Mouse (Mus musculus): ENCODE results near the gene Krt88. TPM values are rescaled to one million over a fixed set of nuclear protein-coding genes. Genes with fewer than 3 reads are reported as not detected.

Gene Krt88
- polyA plus RNA-seq, 1 experiment from 2014 or later = not detected

DNA sequence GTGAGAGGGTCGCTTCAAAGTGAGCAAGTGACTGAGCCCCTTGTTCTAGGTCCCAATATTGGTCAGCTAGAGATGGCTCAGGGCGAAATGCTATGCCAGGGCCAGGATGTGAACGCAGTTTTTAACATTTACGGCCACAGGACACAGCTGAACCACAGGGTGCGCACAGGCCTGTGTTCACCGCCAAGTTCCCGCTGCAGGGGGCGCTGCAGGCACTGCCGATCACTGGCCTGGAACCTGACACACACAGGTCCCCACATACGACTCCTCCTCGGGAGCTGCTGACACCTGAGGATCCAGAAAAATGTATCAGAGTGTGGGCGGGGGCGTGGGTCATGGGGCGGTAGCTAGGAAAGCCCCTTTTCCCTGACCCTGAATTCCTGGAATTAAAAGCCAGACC, 11.7 kb downstream of the Krt88 start:
- H3K9ac ChIP-seq (replicated peaks; ENCODE audit: low read length) = no peak overlapping the region
- ATAC-seq (ENCODE audit: low FRiP score, low TSS enrichment) = no peak
- no peaks in the 10 kb centered on the region for H3K27me3 ChIP-seq (ENCODE audit: control insufficient read depth, insufficient read depth, low read length)
- H3K27ac ChIP-seq (replicated peaks; ENCODE audit: low read depth, low read length) = no peak overlapping the region
- H3K4me2 ChIP-seq (ENCODE audit: low read length) = no peak overlapping the region
- DNase-seq = no peak
- 82% methylated on average over 14 of the region's 14 CpGs for WGBS
- no peaks in the 10 kb centered on the region for H3K36me3 ChIP-seq (ENCODE audit: control insufficient read depth, insufficient read depth, low read length)
- H3K9me3 ChIP-seq (ENCODE audit: control insufficient read depth, low read length) = no peaks in the 10 kb centered on the region
- 0 out of 2 replicates have a peak, but pooled peaks cover 4% of the 10 kb centered on the region for H3K4me1 ChIP-seq (ENCODE audit: control insufficient read depth, insufficient read depth, low read length)
- no peak overlapping the region for H3K4me3 ChIP-seq (replicated peaks; ENCODE audit: low read depth, low read length)

DNA sequence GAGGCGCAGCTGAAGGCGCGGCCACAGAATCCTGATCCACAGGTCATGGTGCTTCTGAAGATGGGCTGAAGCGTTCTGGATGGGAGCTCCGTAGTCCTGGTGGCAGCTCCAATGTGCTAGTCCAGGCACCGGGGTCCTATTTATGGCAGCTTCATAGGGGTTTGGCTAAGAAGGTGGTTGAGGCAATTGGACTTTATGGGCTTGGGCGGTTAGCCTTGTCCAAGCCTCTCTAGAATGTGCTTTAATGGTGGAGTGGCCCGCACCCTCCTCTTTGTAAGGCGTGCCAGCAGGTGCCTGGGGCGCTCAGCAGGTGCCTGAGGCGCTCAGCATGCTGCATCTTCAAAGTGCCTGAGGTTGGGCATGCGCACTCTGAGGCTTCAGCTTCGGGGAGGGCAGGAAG, 16.1 kb downstream of the Krt88 start, which contains the start of gene Krt81:
Krt81 (minus strand) TSS at position 101 of the 400 bp plus-strand sequence.
- WGBS = 82% methylated on average over 13 of the region's 13 CpGs
- ATAC-seq (ENCODE audit: low FRiP score, low TSS enrichment) = no peak
- DNase-seq = no peak

DNA sequence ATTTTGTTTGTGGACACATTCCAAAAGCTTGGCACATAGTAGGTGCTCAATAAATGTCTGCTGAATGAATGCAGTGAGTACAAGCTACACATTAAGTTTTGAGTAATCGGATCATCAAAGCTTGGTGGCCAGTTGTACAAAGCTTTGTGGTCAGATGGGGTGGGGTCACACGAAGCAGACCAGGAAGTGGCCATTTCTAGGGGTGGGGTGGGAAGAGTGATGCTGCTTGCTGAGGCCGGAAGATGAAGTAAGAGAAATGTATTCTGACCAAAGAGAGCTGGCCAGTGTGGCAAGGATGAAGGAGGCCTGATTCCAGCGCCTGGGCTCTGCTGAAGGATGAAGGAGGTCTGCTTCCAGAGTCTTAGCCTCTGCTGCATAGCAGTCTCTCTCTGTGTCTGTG, 21.5 kb downstream of the Krt88 start:
- Histone ChIP-seq H3K36me3 (ENCODE audit: control insufficient read depth, insufficient read depth, low read length) (no peaks in the 10 kb centered on the region), H3K4me2 (ENCODE audit: low read length) (no peak overlapping the region), H3K4me1 (ENCODE audit: control insufficient read depth, insufficient read depth, low read length) (no peaks in the 10 kb centered on the region), H3K9me3 (ENCODE audit: control insufficient read depth, low read length) (no peaks in the 10 kb centered on the region), H3K4me3 (replicated peaks; ENCODE audit: low read depth, low read length) (no peak overlapping the region), H3K27me3 (ENCODE audit: control insufficient read depth, insufficient read depth, low read length) (no peaks in the 10 kb centered on the region), H3K27ac (replicated peaks; ENCODE audit: low read depth, low read length) (no peak overlapping the region), H3K9ac (replicated peaks; ENCODE audit: low read length) (no peak overlapping the region)
- ATAC-seq (ENCODE audit: low FRiP score, low TSS enrichment) = no peak
- WGBS = 89% methylated on average over 4 of the region's 4 CpGs
- no peak for DNase-seq

More for the DNA sequence above, 16.1 kb downstream of the Krt88 start, which contains the start of gene Krt81:
- Histone ChIP-seq H3K4me3 (replicated peaks; ENCODE audit: low read depth, low read length) (no peak within 1 kb of the TSS), H3K27ac (replicated peaks; ENCODE audit: low read depth, low read length) (no peak within 1 kb of the TSS), H3K36me3 (ENCODE audit: control insufficient read depth, insufficient read depth, low read length) (no peaks in the 10 kb centered on the region), H3K9me3 (ENCODE audit: control insufficient read depth, low read length) (no peaks in the 10 kb centered on the region), H3K4me1 (ENCODE audit: control insufficient read depth, insufficient read depth, low read length) (0 out of 2 replicates have a peak, but pooled peaks cover 4% of the 10 kb centered on the region), H3K9ac (replicated peaks; ENCODE audit: low read length) (no peak within 1 kb of the TSS), H3K4me2 (ENCODE audit: low read length) (no peak within 1 kb of the TSS), H3K27me3 (ENCODE audit: control insufficient read depth, insufficient read depth, low read length) (no peaks in the 10 kb centered on the region)

DNA sequence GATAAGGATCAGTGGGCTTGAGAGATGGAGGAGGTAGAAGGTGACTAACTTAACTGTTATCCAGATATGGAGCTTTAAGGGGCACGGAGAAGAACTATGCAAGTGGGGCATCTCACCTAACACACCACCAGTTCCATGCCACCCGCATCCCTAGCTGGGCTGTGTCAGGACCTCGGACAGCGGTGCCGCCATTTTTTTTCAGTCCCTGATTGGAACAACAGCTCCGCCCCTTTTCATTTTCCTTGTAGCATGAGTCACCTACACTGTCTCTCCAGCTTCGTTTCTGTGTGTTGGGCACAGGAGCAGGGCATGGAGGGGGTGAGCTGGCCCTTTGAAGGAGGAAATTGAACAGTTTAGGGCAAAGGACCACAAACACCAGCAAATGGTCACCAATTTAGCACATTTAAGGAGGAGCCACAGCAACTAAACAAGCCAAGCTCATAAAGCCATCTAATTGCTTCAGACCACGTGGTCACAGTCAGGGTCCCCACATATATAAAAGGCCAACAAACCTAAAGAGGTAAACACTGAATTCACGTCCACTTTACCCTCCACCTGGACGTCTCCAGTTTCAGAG, 25.5 kb downstream of the Krt88 start, which contains the start of gene Krt86:
Krt86 (plus strand) TSS at position 527 of the 577 bp plus-strand sequence.
- ATAC-seq (ENCODE audit: low FRiP score, low TSS enrichment) (no peak), DNase-seq (no peak)
- Histone ChIP-seq H3K27me3 (ENCODE audit: control insufficient read depth, insufficient read depth, low read length) (no peaks in the 10 kb centered on the region), H3K9me3 (ENCODE audit: control insufficient read depth, low read length) (no peaks in the 10 kb centered on the region), H3K9ac (replicated peaks; ENCODE audit: low read length) (no peak within 1 kb of the TSS), H3K4me1 (ENCODE audit: control insufficient read depth, insufficient read depth, low read length) (no peaks in the 10 kb centered on the region), H3K4me3 (replicated peaks; ENCODE audit: low read depth, low read length) (no peak within 1 kb of the TSS), H3K27ac (replicated peaks; ENCODE audit: low read depth, low read length) (no peak within 1 kb of the TSS), H3K36me3 (ENCODE audit: control insufficient read depth, insufficient read depth, low read length) (no peaks in the 10 kb centered on the region), H3K4me2 (ENCODE audit: low read length) (no peak within 1 kb of the TSS)
- 39% methylated on average over 10 of the region's 10 CpGs for WGBS

DNA sequence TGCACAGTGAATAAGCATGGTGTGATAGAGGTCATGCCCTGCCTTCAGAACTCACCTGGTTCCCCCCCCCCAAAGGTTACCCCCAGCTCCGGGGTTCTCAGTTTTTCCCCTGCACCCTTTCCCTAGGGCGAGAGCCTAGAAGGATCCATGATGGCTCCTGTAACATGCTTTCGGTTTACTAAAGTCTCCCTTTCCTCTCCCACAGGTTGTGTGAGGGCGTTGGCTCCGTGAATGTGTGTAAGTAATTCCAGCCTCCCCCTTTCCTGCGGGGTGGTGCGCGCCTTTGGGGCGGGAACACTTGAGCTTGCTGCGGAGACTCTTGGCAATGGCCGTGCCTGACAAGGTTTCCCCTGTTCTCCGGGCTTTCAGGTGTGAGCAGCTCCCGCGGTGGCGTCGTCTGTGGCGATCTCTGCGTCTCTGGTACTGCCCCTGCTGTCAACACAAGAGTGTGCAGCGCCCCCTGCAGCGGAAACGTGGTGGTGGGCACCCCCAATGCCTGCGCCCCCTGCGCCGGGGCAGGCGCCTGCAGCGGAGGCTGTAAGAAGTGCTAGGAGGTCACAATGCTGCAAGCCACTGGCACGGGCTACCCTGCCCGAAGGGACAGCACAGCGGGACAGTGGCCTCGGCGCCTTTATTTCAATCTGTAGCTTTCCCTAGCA, 31.6 kb downstream of the Krt88 start:
- Histone ChIP-seq H3K9ac (replicated peaks; ENCODE audit: low read length) (peak overlapping the region; percentile 37; the same call in 1 of the 2 replicates), H3K4me1 (ENCODE audit: control insufficient read depth, insufficient read depth, low read length) (peaks cover 12% of the 10 kb centered on the region), H3K9me3 (ENCODE audit: control insufficient read depth, low read length) (no peaks in the 10 kb centered on the region), H3K27ac (replicated peaks; ENCODE audit: low read depth, low read length) (no peak overlapping the region), H3K27me3 (ENCODE audit: control insufficient read depth, insufficient read depth, low read length) (no peaks in the 10 kb centered on the region; the same call in 1 of the 2 replicates), H3K36me3 (ENCODE audit: control insufficient read depth, insufficient read depth, low read length) (no peaks in the 10 kb centered on the region), H3K4me2 (ENCODE audit: low read length) (peak overlapping the region; percentile 68), H3K4me3 (replicated peaks; ENCODE audit: low read depth, low read length) (peak overlapping the region; percentile 26)
- 10% methylated on average over 31 of the region's 31 CpGs for WGBS
- ATAC-seq (ENCODE audit: low FRiP score, low TSS enrichment) (no peak), DNase-seq (peak; percentile 73)

DNA sequence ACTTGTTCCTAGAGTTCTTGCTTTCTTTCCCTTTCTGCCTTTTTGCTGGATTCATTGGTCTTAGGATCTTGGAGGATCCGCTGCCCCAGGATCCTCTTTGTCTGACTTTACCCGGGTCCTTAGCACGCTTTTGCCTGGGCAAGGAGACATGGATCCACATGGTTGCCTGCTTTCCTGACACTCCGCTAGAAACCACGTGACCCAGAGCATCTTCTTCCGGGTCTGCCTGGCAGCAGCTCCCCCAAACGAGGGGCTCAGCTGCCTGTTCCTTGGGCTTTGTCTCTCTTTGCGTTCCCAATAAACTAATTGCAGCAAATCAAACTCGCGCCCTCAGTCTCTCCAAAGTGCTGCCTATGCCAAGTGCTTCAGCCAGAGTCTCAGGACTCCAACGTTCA, 32.1 kb downstream of the Krt88 start:
- Histone ChIP-seq H3K27me3 (ENCODE audit: control insufficient read depth, insufficient read depth, low read length) (no peaks in the 10 kb centered on the region; the same call in 1 of the 2 replicates), H3K4me2 (ENCODE audit: low read length) (peak overlapping the region; percentile 68), H3K9me3 (ENCODE audit: control insufficient read depth, low read length) (no peaks in the 10 kb centered on the region), H3K9ac (replicated peaks; ENCODE audit: low read length) (peak overlapping the region; percentile 37; the same call in 1 of the 2 replicates), H3K4me1 (ENCODE audit: control insufficient read depth, insufficient read depth, low read length) (peaks cover 12% of the 10 kb centered on the region), H3K36me3 (ENCODE audit: control insufficient read depth, insufficient read depth, low read length) (no peaks in the 10 kb centered on the region), H3K27ac (replicated peaks; ENCODE audit: low read depth, low read length) (no peak overlapping the region), H3K4me3 (replicated peaks; ENCODE audit: low read depth, low read length) (peak overlapping the region; percentile 26)
- no peak for ATAC-seq (ENCODE audit: low FRiP score, low TSS enrichment)
- peak; percentile 61 for DNase-seq
- 32% methylated on average over 11 of the region's 11 CpGs for WGBS

DNA sequence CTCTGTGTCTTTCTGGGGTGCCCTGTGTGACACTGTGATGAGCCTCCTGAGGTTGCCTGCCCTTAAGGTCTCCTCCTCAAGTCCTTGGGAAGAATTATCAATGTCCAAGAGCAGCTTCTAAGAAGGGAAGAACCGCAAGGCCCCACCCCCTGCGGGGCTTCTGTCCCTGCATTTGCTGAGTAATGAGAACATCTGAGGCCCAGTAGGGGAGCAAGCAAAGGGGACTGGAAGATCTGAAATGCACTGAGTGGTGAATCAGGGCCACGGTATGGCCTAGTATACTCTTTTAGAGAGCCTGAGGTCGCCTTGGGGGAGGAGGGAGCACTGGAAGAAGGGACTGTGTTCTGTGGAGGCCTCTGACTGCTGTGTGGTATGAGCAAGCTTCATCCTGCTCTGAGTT, 34.5 kb downstream of the Krt88 start:
- Histone ChIP-seq H3K4me3 (replicated peaks; ENCODE audit: low read depth, low read length) (no peak overlapping the region), H3K36me3 (ENCODE audit: control insufficient read depth, insufficient read depth, low read length) (no peaks in the 10 kb centered on the region), H3K27ac (replicated peaks; ENCODE audit: low read depth, low read length) (no peak overlapping the region), H3K4me2 (ENCODE audit: low read length) (no peak overlapping the region), H3K27me3 (ENCODE audit: control insufficient read depth, insufficient read depth, low read length) (no peaks in the 10 kb centered on the region; the same call in 1 of the 2 replicates), H3K9ac (replicated peaks; ENCODE audit: low read length) (no peak overlapping the region), H3K9me3 (ENCODE audit: control insufficient read depth, low read length) (no peaks in the 10 kb centered on the region), H3K4me1 (ENCODE audit: control insufficient read depth, insufficient read depth, low read length) (peaks cover 12% of the 10 kb centered on the region)
- no peak for ATAC-seq (ENCODE audit: low FRiP score, low TSS enrichment)
- no peak for DNase-seq
- WGBS = 40% methylated on average over 4 of the region's 4 CpGs

DNA sequence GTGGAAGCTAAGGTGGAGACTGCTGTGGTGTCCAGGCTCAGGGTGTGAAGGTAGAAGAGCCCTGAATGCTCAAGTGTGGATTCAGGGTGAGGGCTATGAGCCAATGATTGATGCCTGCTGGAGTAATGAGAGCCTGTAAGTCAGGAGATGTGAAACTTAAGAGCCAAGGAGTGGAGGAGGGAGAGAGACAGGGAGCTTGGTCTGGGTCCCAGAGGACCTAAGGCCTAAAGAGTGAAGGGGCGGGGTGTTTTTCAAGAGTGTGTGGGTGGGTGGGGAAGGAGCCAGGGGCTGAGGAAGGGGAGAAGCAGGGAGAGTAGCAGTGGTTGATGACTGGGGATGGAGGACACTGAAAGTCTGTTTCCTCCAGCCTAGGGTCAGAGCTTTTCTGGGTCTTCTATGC, 36.1 kb downstream of the Krt88 start:
- peaks cover 12% of the 10 kb centered on the region for H3K4me1 ChIP-seq (ENCODE audit: control insufficient read depth, insufficient read depth, low read length)
- no peak for DNase-seq
- no peak overlapping the region for H3K9ac ChIP-seq (replicated peaks; ENCODE audit: low read length)
- no peak overlapping the region for H3K4me2 ChIP-seq (ENCODE audit: low read length)
- 81% methylated on average over 1 of the region's 1 CpGs for WGBS
- H3K27me3 ChIP-seq (ENCODE audit: control insufficient read depth, insufficient read depth, low read length) = no peaks in the 10 kb centered on the region; the same call in 1 of the 2 replicates
- H3K27ac ChIP-seq (replicated peaks; ENCODE audit: low read depth, low read length) = no peak overlapping the region
- H3K4me3 ChIP-seq (replicated peaks; ENCODE audit: low read depth, low read length) = no peak overlapping the region
- no peak for ATAC-seq (ENCODE audit: low FRiP score, low TSS enrichment)
- no peaks in the 10 kb centered on the region for H3K9me3 ChIP-seq (ENCODE audit: control insufficient read depth, low read length)
- H3K36me3 ChIP-seq (ENCODE audit: control insufficient read depth, insufficient read depth, low read length) = no peaks in the 10 kb centered on the region

DNA sequence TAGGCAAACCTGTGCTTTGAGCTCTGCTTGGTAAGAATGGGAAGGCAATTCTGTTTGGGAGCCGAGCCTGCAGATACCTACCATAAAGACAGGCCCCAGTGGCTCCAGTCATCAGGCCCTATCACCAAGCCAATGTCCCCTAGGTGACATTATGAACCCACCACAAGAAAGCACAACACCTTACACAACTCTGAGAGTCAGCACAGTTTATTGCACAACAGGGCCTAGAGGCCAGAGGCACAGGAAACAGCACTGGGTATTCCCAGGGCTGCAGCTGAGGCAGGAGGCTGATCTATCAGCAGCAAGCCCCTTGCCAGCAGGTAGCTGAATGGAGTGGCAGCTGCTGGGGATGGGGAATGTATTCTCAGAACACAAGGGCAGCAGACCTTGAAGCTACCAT, 37.4 kb downstream of the Krt88 start:
- ATAC-seq (ENCODE audit: low FRiP score, low TSS enrichment) = no peak
- no peaks in the 10 kb centered on the region for H3K4me1 ChIP-seq (ENCODE audit: control insufficient read depth, insufficient read depth, low read length)
- no peak overlapping the region for H3K4me2 ChIP-seq (ENCODE audit: low read length)
- H3K9ac ChIP-seq (replicated peaks; ENCODE audit: low read length) = no peak overlapping the region
- no peak overlapping the region for H3K27ac ChIP-seq (replicated peaks; ENCODE audit: low read depth, low read length)
- no peaks in the 10 kb centered on the region for H3K27me3 ChIP-seq (ENCODE audit: control insufficient read depth, insufficient read depth, low read length)
- H3K9me3 ChIP-seq (ENCODE audit: control insufficient read depth, low read length) = no peaks in the 10 kb centered on the region
- no peak for DNase-seq
- H3K36me3 ChIP-seq (ENCODE audit: control insufficient read depth, insufficient read depth, low read length) = no peaks in the 10 kb centered on the region
- 100% methylated on average over 1 of the region's 1 CpGs for WGBS
- H3K4me3 ChIP-seq (replicated peaks; ENCODE audit: low read depth, low read length) = no peak overlapping the region
